Mouse (Mus musculus) ES-E14 (cell line): Measurements from ENCODE around the gene Fignl1. TPM values are rescaled to one million over a fixed set of nuclear protein-coding genes. Genes with fewer than 3 reads are reported as not detected.

Source experiments
- DNase-seq: peaks from one replicate; pipeline ENCODE4 v3.0.0-alpha.2; 2013; ENCODE audit warnings: low read depth, low spot score
- H3K27ac ChIP-seq: 2 replicates; pipeline ENCODE4 v1.5.1; 2012; ENCODE audit warnings: low read depth, mild to moderate bottlenecking, low read length, moderate library complexity, mixed read lengths; ENCODE audit not compliant: poor library complexity, insufficient read depth, severe bottlenecking
- H3K36me3 ChIP-seq: 2 replicates; pipeline ENCODE4 v1.6.1; 2012; ENCODE audit warnings: mild to moderate bottlenecking, low read length, moderate library complexity, mixed read lengths; ENCODE audit not compliant: control insufficient read depth, poor library complexity, insufficient read depth, severe bottlenecking
- H3K4me1 ChIP-seq, 2 experiments: fragments of 150-350 bp in 1 of 2; sonication (generic) in 1 of 2; 2 replicates each; pipeline ENCODE4 v1.6.1; 2012; ENCODE audit warnings: low read length in 2 of 2, mild to moderate bottlenecking in 1 of 2, mixed read lengths in 1 of 2; ENCODE audit not compliant: control insufficient read depth in 2 of 2, insufficient read depth in 2 of 2, poor library complexity in 1 of 2
- H3K4me3 ChIP-seq, 2 experiments: fragments of 150-350 bp in 1 of 2; sonication (generic) in 1 of 2; 2 replicates each; pipeline ENCODE4 v1.5.1; 2012; ENCODE audit warnings: low read length in 2 of 2, low read depth in 1 of 2, mild to moderate bottlenecking in 1 of 2, mixed read lengths in 1 of 2; ENCODE audit not compliant: insufficient read depth in 1 of 2, poor library complexity in 1 of 2, severe bottlenecking in 1 of 2
- H3K9ac ChIP-seq: 2 replicates; pipeline ENCODE4 v1.6.1; 2012; ENCODE audit warnings: low read depth, mild to moderate bottlenecking, low read length, mixed read lengths; ENCODE audit not compliant: poor library complexity, insufficient read depth, severe bottlenecking
- H3K9me3 ChIP-seq: fragments of 150-350 bp; sonication (generic); 2 replicates; pipeline ENCODE4 v1.6.1; 2012; ENCODE audit warnings: low read depth, mild to moderate bottlenecking, low read length; ENCODE audit not compliant: control insufficient read depth, insufficient read depth
- CHD2 ChIP-seq: IDR thresholded peaks from 2 replicates; pipeline ENCODE4 v1.6.1; 2014; ENCODE audit warnings: mild to moderate bottlenecking, low read depth, low read length, inconsistent platforms
- HCFC1 ChIP-seq: IDR thresholded peaks from 2 replicates; pipeline ENCODE4 v1.6.1; 2012; ENCODE audit warnings: low read length, inconsistent platforms, borderline replicate concordance; ENCODE audit not compliant: insufficient read depth
- MAFK ChIP-seq: IDR thresholded peaks from 2 replicates; pipeline ENCODE4 v1.6.1; 2014; ENCODE audit warnings: mild to moderate bottlenecking, low read depth, low read length, inconsistent platforms; ENCODE audit not compliant: insufficient read depth
- ZC3H11A ChIP-seq: IDR thresholded peaks from 2 replicates; pipeline ENCODE4 v1.6.1; 2012; ENCODE audit warnings: low read depth, mild to moderate bottlenecking, inconsistent platforms, low read length, borderline replicate concordance
- ZNF384 ChIP-seq: IDR thresholded peaks from 2 replicates; pipeline ENCODE4 v1.6.1; 2012; ENCODE audit warnings: low read depth, low read length, inconsistent platforms
- in situ Hi-C, 2 experiments: fragments of 600-800 bp; cut with MboI; formaldehyde crosslinking; loops; one replicate each; pipeline ENCODE4 v1.15.1; 2025; ENCODE audit warnings: low sequenced_read_pairs in 2 of 2, inconsistent platforms in 1 of 2; ENCODE audit not compliant: unreplicated experiment in 2 of 2
- total RNA-seq: library from RNA; depleted of rRNA; stranded (reverse); fragments of 300-350 nt; gene quantifications from 2 replicates; pipeline ENCODE4 v1.2.3, GENCODE M21; 2012

Gene Fignl1
- total RNA-seq, 1 experiment: 49.6 TPM

- in situ Hi-C loops: no loop called here
- no peak for DNase-seq
- Histone ChIP-seq H3K9ac (no peak overlapping the region), H3K27ac (no peak overlapping the region), H3K4me1 (no peaks in the 10 kb centered on the region), H3K36me3 (no peaks in the 10 kb centered on the region), H3K9me3 (no peaks in the 10 kb centered on the region), H3K4me3 (no peak overlapping the region)
- TF ChIP-seq CHD2 (no peak), ZNF384 (no peak), ZC3H11A (no peak)
Observed at GRCm38 (mm10) chr11:11770691-11771090, 38.1 kb downstream of the Fignl1 start.

GRCm38 (mm10) chr11:11769281-11769680 lies 39.5 kb downstream of the Fignl1 start:
- in situ Hi-C loops: no loop called here
- Histone ChIP-seq H3K4me1 (no peaks in the 10 kb centered on the region), H3K36me3 (no peaks in the 10 kb centered on the region), H3K9ac (no peak overlapping the region), H3K9me3 (no peaks in the 10 kb centered on the region), H3K27ac (no peak overlapping the region), H3K4me3 (no peak overlapping the region)
- no peak for DNase-seq
- TF ChIP-seq ZC3H11A: no peak
- TF ChIP-seq MAFK: no peak
- no peak for TF ChIP-seq CHD2
- TF ChIP-seq HCFC1: no peak
- no peak for TF ChIP-seq ZNF384

GRCm38 (mm10) chr11:11768057-11768456 lies 40.7 kb downstream of the Fignl1 start:
- Histone ChIP-seq H3K9me3 (no peaks in the 10 kb centered on the region), H3K36me3 (no peaks in the 10 kb centered on the region), H3K9ac (no peak overlapping the region), H3K4me3 (no peak overlapping the region), H3K4me1 (no peaks in the 10 kb centered on the region), H3K27ac (no peak overlapping the region)
- TF ChIP-seq ZNF384 (no peak), MAFK (no peak), CHD2 (no peak), ZC3H11A (no peak), HCFC1 (no peak)
- DNase-seq: no peak
- in situ Hi-C loops: no loop called here

GRCm38 (mm10) chr11:11766736-11767135 lies 42.0 kb downstream of the Fignl1 start:
- no peak for DNase-seq
- Histone ChIP-seq H3K36me3 (no peaks in the 10 kb centered on the region), H3K27ac (no peak overlapping the region), H3K4me3 (no peak overlapping the region), H3K4me1 (no peaks in the 10 kb centered on the region), H3K9me3 (no peaks in the 10 kb centered on the region), H3K9ac (no peak overlapping the region)
- no peak for TF ChIP-seq ZC3H11A
- in situ Hi-C loops: no loop called here

- no peaks in the 10 kb centered on the region for H3K36me3 ChIP-seq
- no peak for DNase-seq
- in situ Hi-C loops: no loop called here
- H3K9ac ChIP-seq: no peak overlapping the region
- H3K9me3 ChIP-seq: no peaks in the 10 kb centered on the region
- TF ChIP-seq MAFK (no peak), ZC3H11A (no peak)
- H3K4me3 ChIP-seq: no peak overlapping the region
- no peak overlapping the region for H3K27ac ChIP-seq
- H3K4me1 ChIP-seq: no peaks in the 10 kb centered on the region
Observed at GRCm38 (mm10) chr11:11766105-11766504, 42.7 kb downstream of the Fignl1 start.
